Mouse (Mus musculus): ENCODE data around the gene Bdkrb2. TPM values are rescaled to one million over a fixed set of nuclear protein-coding genes. Genes with fewer than 3 reads are reported as not detected.

Bdkrb2 gene
- polyA plus RNA-seq, 1 experiment from 2014 or later, result 0.15 TPM

DNA sequence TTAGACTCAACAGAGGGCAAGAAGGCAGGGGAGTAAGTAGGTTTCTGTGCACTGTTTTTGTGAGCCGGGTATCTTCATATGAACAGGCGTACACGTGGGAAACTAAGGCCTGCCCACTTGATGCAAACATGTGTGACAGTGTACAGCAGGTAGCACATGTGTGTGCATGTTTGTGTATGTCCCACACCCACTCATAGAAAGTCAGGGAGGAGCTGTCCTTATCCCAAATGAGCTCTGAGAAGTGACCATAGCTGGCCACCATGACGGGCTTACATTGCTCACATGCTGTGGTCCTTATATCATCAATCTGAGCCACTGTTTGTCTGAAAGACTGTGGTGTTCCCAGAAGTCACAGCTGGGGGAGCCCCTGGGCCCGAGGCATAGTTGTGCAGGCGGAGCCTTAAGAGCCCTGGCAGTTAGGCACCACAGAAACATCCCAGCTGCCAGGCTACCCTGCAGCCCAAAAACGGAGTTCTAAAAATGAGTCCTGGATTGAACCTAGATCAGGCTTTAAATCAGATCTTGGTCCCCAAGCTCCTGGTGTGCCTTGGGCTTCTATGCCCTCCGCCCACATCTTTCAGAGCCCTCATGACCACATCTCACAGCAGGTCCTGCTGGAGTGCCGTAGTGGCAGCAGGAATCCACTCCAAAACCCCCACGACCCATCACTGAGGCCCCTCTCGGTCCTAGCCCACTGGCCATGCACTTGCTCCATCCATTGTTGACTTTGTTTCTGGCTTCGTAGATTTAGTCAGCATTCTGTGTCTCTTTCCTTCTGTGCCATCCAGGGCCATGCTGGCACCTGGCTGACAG lies 21.2 kb upstream of the Bdkrb2 start:
- ATAC-seq (ENCODE audit: insufficient number of reproducible peaks, insufficient read depth, low FRiP score, low read depth), result no peak
- H3K9ac ChIP-seq (ENCODE audit: low read length), result no peak overlapping the region
- WGBS, result 75% methylated on average over 12 of the region's 12 CpGs

DNA sequence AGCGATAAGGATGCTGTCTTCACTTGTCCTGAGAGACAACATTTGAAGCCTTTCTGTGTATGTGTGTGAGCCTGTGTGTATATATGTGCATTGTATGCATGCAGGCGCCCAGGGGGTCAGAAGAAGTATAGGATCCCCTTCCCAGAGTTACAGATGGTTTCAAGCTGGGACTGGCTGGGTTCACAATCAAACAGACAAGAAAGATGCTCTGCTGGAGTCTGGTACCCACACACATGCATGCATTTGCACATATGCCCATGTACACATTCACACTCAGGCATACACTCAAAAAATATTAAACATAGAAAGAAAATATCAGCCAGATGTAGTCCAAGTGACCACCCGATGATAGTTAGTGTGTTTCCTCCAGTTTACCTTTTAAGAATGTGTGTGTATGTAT lies 20.5 kb upstream of the Bdkrb2 start:
- 0 out of 2 replicates have a peak, but pooled peaks cover 1% of the 10 kb centered on the region for H3K27me3 ChIP-seq (ENCODE audit: control insufficient read depth, insufficient read depth, low read length)
- no peak overlapping the region for H3K27ac ChIP-seq (replicated peaks in 1 of 2; ENCODE audit: control insufficient read depth in 1 of 2, insufficient read depth in 1 of 2, low read depth in 2 of 2, low read length in 2 of 2)
- H3K9ac ChIP-seq (ENCODE audit: low read length), result no peak overlapping the region
- no peak for ATAC-seq (ENCODE audit: insufficient number of reproducible peaks, insufficient read depth, low FRiP score, low read depth)
- no peaks in the 10 kb centered on the region for H3K9me3 ChIP-seq (ENCODE audit: control insufficient read depth, low read length)
- peaks cover 19 to 23% of the 10 kb centered on the region in 2 experiments for H3K4me1 ChIP-seq (ENCODE audit: control insufficient read depth in 2 of 2, insufficient read depth in 2 of 2, low read length in 2 of 2)
- WGBS, result 89% methylated on average over 3 of the region's 3 CpGs
- no peaks in the 10 kb centered on the region for H3K36me3 ChIP-seq (ENCODE audit: control insufficient read depth, insufficient read depth, low read length)
- H3K4me3 ChIP-seq (ENCODE audit: control insufficient read depth in 1 of 2, insufficient read depth in 1 of 2, low read depth in 1 of 2, low read length in 2 of 2), result no peak overlapping the region
- H3K4me2 ChIP-seq (ENCODE audit: low read length), result no peak overlapping the region

More for the DNA sequence above, 21.2 kb upstream of the Bdkrb2 start:
- Histone ChIP-seq H3K9me3 (ENCODE audit: control insufficient read depth, low read length) (no peaks in the 10 kb centered on the region), H3K27me3 (ENCODE audit: control insufficient read depth, insufficient read depth, low read length) (no peaks in the 10 kb centered on the region), H3K27ac (replicated peaks in 1 of 2; ENCODE audit: control insufficient read depth in 1 of 2, insufficient read depth in 1 of 2, low read depth in 2 of 2, low read length in 2 of 2) (no peak overlapping the region), H3K4me1 (ENCODE audit: control insufficient read depth in 2 of 2, insufficient read depth in 2 of 2, low read length in 2 of 2) (peaks cover 19% of the 10 kb centered on the region in 2 experiments), H3K4me3 (ENCODE audit: control insufficient read depth in 1 of 2, insufficient read depth in 1 of 2, low read depth in 1 of 2, low read length in 2 of 2) (no peak overlapping the region), H3K36me3 (ENCODE audit: control insufficient read depth, insufficient read depth, low read length) (no peaks in the 10 kb centered on the region), H3K4me2 (ENCODE audit: low read length) (no peak overlapping the region)

DNA sequence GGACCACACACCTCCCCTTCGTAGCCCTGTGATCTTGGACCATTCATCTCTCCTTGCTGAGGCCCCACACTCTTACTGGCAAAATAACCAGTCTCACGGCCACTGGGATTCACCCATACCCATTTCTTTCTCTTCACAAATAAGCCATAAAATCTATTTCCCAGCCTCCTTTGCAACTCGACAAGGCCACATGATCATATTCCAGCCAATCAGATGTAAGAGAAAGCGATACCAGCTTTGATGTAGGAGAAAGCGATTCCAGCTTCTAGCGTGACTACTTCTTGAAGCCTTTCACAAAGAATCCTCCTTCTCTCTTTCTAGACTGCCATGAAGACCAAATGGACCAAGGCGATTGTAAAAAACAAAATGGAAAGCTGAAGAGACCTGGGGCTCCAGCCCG lies 19.9 kb upstream of the Bdkrb2 start:
- 79% methylated on average over 8 of the region's 8 CpGs for WGBS
- H3K27me3 ChIP-seq (ENCODE audit: control insufficient read depth, insufficient read depth, low read length), result 0 out of 2 replicates have a peak, but pooled peaks cover 7% of the 10 kb centered on the region
- no peak overlapping the region for H3K4me3 ChIP-seq (ENCODE audit: control insufficient read depth in 1 of 2, insufficient read depth in 1 of 2, low read depth in 1 of 2, low read length in 2 of 2)
- no peak for ATAC-seq (ENCODE audit: insufficient number of reproducible peaks, insufficient read depth, low FRiP score, low read depth)
- no peaks in the 10 kb centered on the region for H3K36me3 ChIP-seq (ENCODE audit: control insufficient read depth, insufficient read depth, low read length)
- no peak overlapping the region for H3K4me2 ChIP-seq (ENCODE audit: low read length)
- peaks cover 23 to 29% of the 10 kb centered on the region in 2 experiments for H3K4me1 ChIP-seq (ENCODE audit: control insufficient read depth in 2 of 2, insufficient read depth in 2 of 2, low read length in 2 of 2)
- no peak overlapping the region for H3K27ac ChIP-seq (replicated peaks in 1 of 2; ENCODE audit: control insufficient read depth in 1 of 2, insufficient read depth in 1 of 2, low read depth in 2 of 2, low read length in 2 of 2)
- no peaks in the 10 kb centered on the region for H3K9me3 ChIP-seq (ENCODE audit: control insufficient read depth, low read length)
- no peak overlapping the region for H3K9ac ChIP-seq (ENCODE audit: low read length)

DNA sequence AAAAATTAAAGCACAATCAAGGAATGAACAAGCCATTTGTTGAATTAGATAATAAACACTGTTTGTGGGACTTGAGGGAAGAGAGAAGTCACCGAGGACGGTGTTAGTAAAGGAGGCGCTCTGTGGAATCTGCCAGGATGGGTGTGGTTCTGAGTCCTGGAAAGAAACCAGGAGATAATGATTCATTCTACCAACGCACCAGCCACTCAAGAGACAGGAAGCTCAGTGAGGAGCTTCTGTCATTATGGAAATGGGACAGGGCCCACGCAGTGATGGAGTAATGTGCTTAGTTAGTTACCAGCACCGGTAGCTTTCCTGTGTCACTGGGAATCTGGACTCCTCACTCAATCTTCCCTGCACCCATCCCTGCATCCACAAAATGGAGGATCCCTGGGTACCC lies 19.3 kb upstream of the Bdkrb2 start:
- no peak overlapping the region for H3K27ac ChIP-seq (replicated peaks in 1 of 2; ENCODE audit: control insufficient read depth in 1 of 2, insufficient read depth in 1 of 2, low read depth in 2 of 2, low read length in 2 of 2)
- no peak overlapping the region for H3K4me2 ChIP-seq (ENCODE audit: low read length)
- H3K9me3 ChIP-seq (ENCODE audit: control insufficient read depth, low read length), result no peaks in the 10 kb centered on the region
- 47% methylated on average over 6 of the region's 6 CpGs for WGBS
- H3K27me3 ChIP-seq (ENCODE audit: control insufficient read depth, insufficient read depth, low read length), result 0 out of 2 replicates have a peak, but pooled peaks cover 7% of the 10 kb centered on the region
- H3K4me1 ChIP-seq (ENCODE audit: control insufficient read depth in 2 of 2, insufficient read depth in 2 of 2, low read length in 2 of 2), result peaks cover 29 to 34% of the 10 kb centered on the region in 2 experiments
- H3K36me3 ChIP-seq (ENCODE audit: control insufficient read depth, insufficient read depth, low read length), result no peaks in the 10 kb centered on the region
- ATAC-seq (ENCODE audit: insufficient number of reproducible peaks, insufficient read depth, low FRiP score, low read depth), result no peak
- H3K4me3 ChIP-seq (ENCODE audit: control insufficient read depth in 1 of 2, insufficient read depth in 1 of 2, low read depth in 1 of 2, low read length in 2 of 2), result no peak overlapping the region
- H3K9ac ChIP-seq (ENCODE audit: low read length), result no peak overlapping the region

DNA sequence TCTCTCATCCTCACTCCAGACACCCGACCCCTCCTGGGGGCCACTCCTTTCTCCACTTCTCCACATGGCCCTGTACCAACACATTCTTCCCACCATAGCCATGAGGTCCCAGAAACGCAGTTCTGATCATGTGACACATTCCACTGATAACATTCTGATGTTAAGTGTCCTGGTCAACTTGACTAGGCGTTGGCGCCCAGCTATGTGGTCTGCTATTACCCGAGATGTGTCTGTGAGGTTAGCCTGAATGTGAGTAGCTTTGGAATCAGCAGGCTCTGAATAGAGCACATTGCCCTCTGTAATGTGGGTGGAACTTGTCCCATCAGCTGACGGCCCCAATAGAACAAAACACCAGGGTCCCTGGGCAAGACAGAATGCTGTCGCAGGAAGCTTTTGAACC lies 18.2 kb upstream of the Bdkrb2 start:
- Histone ChIP-seq H3K27me3 (ENCODE audit: control insufficient read depth, insufficient read depth, low read length) (0 out of 2 replicates have a peak, but pooled peaks cover 7% of the 10 kb centered on the region), H3K9ac (ENCODE audit: low read length) (no peak overlapping the region), H3K4me3 (ENCODE audit: control insufficient read depth in 1 of 2, insufficient read depth in 1 of 2, low read depth in 1 of 2, low read length in 2 of 2) (no peak overlapping the region), H3K4me2 (ENCODE audit: low read length) (no peak overlapping the region), H3K36me3 (ENCODE audit: control insufficient read depth, insufficient read depth, low read length) (no peaks in the 10 kb centered on the region), H3K9me3 (ENCODE audit: control insufficient read depth, low read length) (no peaks in the 10 kb centered on the region), H3K4me1 (ENCODE audit: control insufficient read depth in 2 of 2, insufficient read depth in 2 of 2, low read length in 2 of 2) (peaks cover 38 to 40% of the 10 kb centered on the region in 2 experiments), H3K27ac (replicated peaks in 1 of 2; ENCODE audit: control insufficient read depth in 1 of 2, insufficient read depth in 1 of 2, low read depth in 2 of 2, low read length in 2 of 2) (no peak overlapping the region; a peak in 1 of 4 replicates)
- 0 out of 2 replicates have a peak, but pooled peaks have one; percentile 23 for ATAC-seq (ENCODE audit: insufficient number of reproducible peaks, insufficient read depth, low FRiP score, low read depth)
- WGBS, result 28% methylated on average over 7 of the region's 7 CpGs

DNA sequence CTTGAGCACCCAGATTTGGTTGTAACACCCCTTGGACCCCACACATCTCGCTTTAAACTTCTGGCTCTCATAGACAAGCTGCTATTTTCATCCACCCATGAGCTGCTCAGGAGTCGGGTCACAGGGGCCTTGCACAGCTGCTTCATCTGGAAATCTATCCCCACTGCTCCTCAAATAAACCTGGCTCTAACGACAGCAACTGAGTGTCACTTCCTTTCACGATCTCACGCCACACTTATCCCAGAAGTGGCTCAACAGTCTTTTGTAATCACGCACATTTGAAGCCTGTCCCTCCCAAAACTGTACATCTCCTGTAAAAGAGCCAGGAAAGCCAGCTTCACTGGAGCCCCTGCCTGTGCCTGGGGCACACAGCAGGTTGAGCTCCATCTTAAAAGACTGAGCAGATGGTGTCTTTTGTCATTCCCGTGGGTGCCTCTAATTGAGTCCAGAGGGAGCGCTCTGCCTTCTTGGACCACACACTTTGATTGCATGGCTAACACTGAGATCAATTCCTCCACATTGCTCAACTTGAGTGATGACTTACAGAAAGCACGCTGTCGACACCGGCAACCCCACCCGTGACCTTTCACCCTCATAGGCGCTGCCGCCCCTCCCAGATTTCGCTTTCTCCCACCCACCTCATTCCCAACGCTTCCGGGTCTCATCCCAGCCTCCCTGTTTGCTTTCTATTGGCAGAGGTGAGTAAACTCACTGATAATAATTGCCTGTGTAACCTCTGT lies 17.2 kb upstream of the Bdkrb2 start:
- 36% methylated on average over 17 of the region's 17 CpGs for WGBS
- no peaks in the 10 kb centered on the region for H3K36me3 ChIP-seq (ENCODE audit: control insufficient read depth, insufficient read depth, low read length)
- no peak overlapping the region for H3K9ac ChIP-seq (ENCODE audit: low read length)
- 0 out of 2 replicates have a peak, but pooled peaks cover 7% of the 10 kb centered on the region for H3K27me3 ChIP-seq (ENCODE audit: control insufficient read depth, insufficient read depth, low read length)
- no peak overlapping the region for H3K4me3 ChIP-seq (ENCODE audit: control insufficient read depth in 1 of 2, insufficient read depth in 1 of 2, low read depth in 1 of 2, low read length in 2 of 2)
- H3K4me1 ChIP-seq (ENCODE audit: control insufficient read depth in 2 of 2, insufficient read depth in 2 of 2, low read length in 2 of 2), result peaks cover 38 to 40% of the 10 kb centered on the region in 2 experiments
- 0 out of 4 replicates have a peak overlapping the region, but pooled peaks of 1 of the 2 experiments have one; percentile 19 for H3K27ac ChIP-seq (replicated peaks in 1 of 2; ENCODE audit: control insufficient read depth in 1 of 2, insufficient read depth in 1 of 2, low read depth in 2 of 2, low read length in 2 of 2)
- no peak overlapping the region for H3K4me2 ChIP-seq (ENCODE audit: low read length)
- no peak for ATAC-seq (ENCODE audit: insufficient number of reproducible peaks, insufficient read depth, low FRiP score, low read depth)
- no peaks in the 10 kb centered on the region for H3K9me3 ChIP-seq (ENCODE audit: control insufficient read depth, low read length)

DNA sequence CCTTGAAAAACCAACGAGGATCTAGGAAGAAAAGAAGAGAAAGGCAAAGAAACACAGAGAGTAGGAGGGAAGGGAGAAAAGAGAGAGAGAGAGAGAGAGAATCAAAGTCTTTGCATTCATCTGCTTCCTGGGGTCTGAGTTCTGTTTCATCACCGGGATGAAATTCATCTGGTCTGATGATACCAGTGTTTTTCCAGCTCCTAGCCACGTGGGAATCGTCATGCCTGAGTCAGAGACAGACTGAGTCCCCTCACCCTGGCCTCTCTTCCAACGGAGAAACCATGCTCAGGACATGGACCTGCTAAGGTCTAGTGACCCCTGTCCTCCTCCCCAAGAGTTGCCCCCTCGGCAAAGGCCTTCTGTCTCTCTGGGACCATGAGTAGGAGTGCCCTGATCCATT lies 16.5 kb upstream of the Bdkrb2 start:
- no peaks in the 10 kb centered on the region for H3K36me3 ChIP-seq (ENCODE audit: control insufficient read depth, insufficient read depth, low read length)
- no peak overlapping the region for H3K4me3 ChIP-seq (ENCODE audit: control insufficient read depth in 1 of 2, insufficient read depth in 1 of 2, low read depth in 1 of 2, low read length in 2 of 2)
- H3K9me3 ChIP-seq (ENCODE audit: control insufficient read depth, low read length), result no peaks in the 10 kb centered on the region
- no peak overlapping the region for H3K27ac ChIP-seq (replicated peaks in 1 of 2; ENCODE audit: control insufficient read depth in 1 of 2, insufficient read depth in 1 of 2, low read depth in 2 of 2, low read length in 2 of 2)
- no peak overlapping the region for H3K4me2 ChIP-seq (ENCODE audit: low read length)
- ATAC-seq (ENCODE audit: insufficient number of reproducible peaks, insufficient read depth, low FRiP score, low read depth), result no peak
- no peak overlapping the region for H3K9ac ChIP-seq (ENCODE audit: low read length)
- H3K4me1 ChIP-seq (ENCODE audit: control insufficient read depth in 2 of 2, insufficient read depth in 2 of 2, low read length in 2 of 2), result peaks cover 42 to 43% of the 10 kb centered on the region in 2 experiments
- 57% methylated on average over 6 of the region's 6 CpGs for WGBS
- H3K27me3 ChIP-seq (ENCODE audit: control insufficient read depth, insufficient read depth, low read length), result 0 out of 2 replicates have a peak, but pooled peaks cover 7% of the 10 kb centered on the region

Data from heart, embryonic 14.5 days (tissue).